Mouse (Mus musculus) heart, adult 18-20 months (tissue): Measurements from ENCODE around the gene Phldb3. TPM values are rescaled to one million over a fixed set of nuclear protein-coding genes. Genes with fewer than 3 reads are reported as not detected.

Experiments used
- DNase-seq, 2 experiments: peaks; one replicate each; pipeline ENCODE4 v3.0.0; 2021 to 2022; ENCODE audit warnings: mixed read lengths in 1 of 2
- total RNA-seq, 2 experiments: library from RNA; stranded (reverse); gene quantifications; 2 replicates each; pipeline ENCODE4 v1.2.3; 2021

The Phldb3 gene
- total RNA-seq, 2 experiments from 2014 or later: 0.10 to 0.31 TPM

DNA sequence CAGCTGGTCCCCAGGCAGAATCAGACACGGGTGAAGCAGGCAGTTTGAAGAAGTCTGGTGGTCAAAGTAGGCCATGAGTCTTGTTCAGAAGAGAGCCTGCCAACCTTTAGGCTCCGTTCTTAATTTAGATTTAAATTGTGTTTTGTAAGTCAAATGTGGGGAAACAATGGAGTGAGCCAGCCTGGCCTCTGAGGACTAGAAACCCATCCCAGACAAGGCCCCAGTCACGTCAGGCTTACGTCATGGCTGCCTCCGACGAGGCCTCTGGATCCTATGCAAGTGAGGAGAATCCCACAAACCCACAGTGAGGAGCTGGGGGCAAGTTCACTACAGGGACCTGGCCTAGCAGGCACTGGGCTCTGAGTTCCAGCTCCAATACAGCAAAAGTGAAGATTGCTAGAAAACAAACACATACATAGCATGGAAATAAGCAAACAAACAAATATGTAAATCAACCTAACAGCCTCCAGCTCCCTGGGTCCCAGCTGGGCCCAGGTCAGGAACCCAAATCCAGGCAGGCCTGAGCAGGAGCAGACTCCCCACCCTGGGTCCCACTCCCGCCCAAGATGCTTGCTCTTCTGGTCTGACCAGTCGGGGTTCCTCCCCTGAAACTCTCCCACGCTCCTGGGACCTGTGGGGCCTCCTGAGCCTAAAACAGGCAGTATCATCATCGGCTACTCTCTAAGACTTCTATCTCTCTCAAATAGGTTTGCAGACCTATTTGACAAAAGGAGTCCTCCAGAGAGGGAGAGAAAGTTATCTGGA is 19.7 kb downstream of the Phldb3 start:
- DNase-seq: no peak

DNA sequence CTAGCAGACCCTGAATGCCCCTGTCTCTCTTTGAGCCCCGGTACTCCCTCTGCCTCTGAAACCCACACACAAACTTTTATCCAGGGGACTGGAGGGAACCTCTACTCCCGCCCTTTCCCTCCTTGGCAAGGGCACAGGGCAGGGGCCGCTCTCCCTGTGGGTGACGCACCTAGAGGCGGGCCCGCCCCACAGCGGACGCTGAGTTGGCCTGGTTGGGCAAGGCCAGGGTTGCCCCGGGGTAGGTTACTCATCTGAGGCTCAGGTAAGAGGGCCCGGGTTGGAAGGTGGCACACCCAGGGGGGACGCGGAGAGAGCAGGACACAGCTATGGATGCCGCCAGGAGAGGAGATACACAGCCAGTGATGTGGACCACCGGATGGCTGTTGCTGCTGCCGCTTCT is 25.7 kb downstream of the Phldb3 start, which contains the start of gene Lypd3:
Gene Lypd3 (plus strand): TSS at position 287 of the 400 bp plus-strand sequence.
- DNase-seq: no peak

DNA sequence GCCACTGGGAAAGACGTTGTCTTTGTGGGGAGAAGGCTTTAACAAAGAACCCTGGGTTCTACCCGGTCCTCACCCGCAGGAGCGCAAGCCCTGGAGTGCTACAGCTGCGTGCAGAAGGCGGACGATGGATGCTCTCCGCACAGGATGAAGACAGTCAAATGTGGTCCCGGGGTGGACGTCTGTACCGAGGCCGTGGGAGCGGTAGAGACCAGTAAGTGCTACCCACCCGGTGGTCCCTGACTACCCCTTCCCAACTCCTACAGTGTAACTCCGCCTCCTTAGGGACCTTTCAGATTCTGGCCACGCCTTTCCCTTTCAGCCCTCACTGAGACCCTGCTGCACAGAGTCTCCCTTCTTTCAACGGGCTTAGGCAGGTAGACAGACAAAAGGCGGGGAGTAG is 26.5 kb downstream of the Phldb3 start:
- no peak for DNase-seq

DNA sequence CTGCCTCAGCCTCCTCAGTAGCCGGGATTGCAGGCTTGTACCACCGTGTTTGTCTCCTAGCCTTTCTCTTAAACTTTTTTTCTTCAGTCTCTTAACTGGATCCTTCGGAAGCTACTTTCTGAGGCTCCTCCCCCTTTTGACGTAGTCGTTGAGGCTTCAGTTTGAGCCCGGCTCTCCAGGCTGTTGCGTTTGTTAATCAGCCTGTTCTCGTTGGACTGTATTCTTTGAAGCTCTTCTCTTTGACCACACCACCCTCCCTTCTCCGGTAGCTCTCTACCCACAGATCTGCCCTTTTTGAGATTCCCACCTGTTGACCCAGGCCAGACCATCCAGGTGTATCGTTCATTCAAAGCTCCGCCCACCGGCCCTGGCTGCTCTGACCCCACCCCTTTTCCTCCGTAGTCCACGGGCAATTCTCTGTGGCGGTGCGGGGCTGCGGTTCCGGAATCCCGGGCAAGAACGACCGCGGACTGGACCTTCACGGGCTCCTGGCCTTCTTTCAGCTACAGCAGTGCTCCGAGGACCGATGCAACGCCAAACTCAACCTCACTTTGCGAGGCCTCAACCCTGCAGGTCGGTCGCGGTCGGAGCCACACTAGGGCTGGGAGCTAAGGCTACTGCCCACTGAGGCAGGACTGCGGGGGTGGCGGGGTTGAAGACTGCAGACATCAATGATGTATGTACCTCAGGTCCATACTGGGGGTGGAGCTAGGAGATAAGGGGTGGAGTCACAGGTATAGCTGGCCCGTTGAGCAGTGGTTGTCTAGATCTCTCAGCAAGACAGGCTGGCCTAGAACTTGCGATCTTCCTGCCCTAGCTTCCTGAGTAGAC is 27.7 kb downstream of the Phldb3 start:
- DNase-seq: no peak

DNA sequence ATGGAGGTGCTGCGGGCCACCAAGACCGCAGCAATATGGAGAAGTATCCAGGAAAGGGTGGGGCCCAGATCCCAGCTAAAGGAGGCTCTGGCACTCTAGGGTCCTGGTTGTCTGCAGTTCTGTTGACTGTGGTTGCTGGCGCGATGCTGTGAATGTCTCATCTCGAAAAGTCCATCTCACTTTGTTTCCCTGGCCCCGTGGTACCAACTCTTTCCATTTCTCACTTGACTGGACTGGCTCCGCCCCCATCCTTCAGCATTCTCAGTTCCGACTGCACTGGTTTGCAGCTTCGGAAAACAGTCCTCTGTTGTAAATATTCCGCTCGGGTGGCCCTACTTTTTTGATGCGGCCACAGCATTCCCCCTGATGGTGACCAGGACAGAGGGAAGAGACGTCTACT is 29.9 kb downstream of the Phldb3 start:
- no peak for DNase-seq

DNA sequence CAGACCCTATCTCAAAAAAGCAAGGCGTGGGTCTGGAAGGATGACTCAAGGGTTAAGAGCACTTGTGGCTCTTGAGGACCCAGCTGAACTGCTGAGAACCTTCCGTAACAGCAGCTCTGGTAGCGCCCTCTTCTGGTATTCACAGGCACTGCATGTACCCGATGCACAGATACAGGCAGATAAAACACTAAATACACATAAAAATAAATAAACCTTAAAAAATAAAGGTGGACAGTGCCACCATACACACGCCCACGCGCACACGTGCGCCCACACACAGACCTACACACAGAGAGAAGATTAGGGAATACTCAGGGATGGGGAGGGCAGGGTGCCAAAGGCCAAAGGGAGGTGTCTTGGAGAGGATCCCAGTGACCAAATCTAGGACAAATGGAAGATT is 31.9 kb downstream of the Phldb3 start:
- DNase-seq: peak; percentile 43 to 53

DNA sequence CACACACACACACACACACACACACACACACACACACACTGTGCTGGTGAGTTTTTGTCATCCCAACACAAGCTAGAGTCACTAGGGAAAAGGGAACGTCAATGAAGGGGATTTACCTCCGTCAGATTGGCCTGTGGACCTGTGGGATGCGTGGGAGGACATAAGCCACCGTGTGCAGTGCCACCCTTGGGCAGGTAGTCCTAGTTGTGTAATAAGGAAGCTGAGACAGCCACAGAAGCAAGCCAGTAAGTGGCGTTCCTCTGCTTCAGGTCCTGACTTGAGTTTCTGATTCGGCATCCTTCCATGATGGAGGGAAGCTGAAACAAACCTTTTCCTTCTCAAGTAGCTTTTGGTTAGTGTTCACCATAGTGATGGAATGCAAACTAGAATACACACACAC is 33.9 kb downstream of the Phldb3 start:
- no peak for DNase-seq

DNA sequence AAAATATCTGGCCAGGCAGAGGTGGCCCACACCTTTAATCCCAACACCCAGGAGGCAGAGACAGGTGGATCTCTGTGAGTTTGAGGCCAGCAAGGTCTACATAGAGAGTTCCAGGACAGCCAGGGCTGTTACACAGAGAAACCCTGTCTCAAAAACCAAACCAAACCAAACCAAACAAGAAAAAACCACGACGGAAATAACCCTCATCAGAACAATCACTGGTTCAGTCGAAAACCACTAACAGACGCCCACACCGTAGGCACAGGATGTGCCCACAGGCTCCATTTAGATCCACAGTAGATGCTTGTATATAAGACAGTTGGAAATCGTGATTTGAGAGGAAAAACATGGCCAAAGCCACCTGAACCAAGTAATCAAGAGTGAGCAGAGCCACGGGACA is 34.4 kb downstream of the Phldb3 start:
- DNase-seq: no peak

DNA sequence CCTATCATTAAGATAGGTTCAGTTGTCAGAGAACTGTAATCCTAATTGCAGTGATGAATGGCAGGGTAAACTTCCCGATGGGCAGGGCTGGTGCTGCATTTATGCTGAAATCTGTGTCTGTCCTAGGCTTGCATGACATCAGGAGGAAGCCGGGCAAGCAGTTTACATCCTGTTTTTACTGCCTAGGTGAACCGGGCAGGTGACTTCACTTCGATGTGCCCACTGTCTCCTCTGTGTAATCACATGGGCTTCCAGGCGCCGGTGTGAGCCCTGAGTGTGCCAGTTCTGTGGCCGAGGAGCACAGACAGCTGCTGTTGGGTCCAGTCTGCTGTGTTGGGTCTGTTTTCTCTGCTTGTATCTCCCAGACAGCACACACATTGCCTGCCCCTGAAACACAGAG is 35.9 kb downstream of the Phldb3 start:
- DNase-seq: no peak

DNA sequence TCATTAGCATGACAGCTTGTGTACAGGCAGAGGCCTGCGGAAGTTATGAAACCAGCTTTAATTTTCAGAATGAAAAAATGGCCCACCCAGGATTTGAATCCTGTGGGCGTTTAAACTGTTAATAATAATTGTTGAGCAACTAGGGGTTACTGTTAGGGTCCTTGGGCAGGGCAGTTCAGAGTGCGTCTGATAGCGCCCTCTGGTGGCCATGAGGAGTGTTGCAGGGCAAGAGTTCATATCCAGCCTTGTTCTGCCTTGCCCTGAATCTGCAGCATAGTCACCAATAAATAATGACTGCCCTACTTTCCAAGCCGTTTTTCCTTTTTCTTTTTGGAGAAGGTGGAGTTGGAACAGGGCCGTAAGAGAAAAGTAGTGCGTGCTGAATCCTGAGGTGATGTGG is 43.1 kb downstream of the Phldb3 start:
- DNase-seq: peak; percentile 29 to 75

DNA sequence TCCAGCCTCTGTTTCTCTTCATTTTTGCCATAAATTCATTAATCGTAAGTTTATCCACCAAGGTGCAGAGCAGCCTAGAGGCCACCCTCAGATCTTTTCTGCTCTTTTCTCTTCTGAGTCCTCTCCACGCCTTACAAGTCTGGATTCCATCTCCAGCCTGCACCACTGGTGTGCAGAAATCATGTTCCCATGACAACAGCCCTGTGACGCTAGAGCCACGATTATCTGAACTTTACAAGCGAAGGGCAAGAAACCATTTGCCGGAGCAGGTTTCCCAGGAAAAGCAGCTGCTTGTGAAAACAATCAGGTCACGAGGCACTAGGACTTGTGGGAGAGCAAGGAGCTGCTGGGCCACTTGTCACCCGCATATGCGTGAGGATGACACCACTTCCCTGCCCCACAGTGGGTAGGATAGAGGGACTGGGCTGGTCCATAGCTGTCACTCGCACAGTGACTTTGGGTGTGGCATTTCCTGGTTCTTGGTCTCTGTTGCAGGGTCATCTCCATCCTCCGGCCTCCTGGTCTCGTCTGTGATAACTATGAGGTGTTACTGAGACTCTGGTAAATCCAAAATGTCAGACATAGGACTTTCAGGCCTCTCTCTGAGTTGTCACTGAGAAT is 49.3 kb downstream of the Phldb3 start:
- no peak for DNase-seq

DNA sequence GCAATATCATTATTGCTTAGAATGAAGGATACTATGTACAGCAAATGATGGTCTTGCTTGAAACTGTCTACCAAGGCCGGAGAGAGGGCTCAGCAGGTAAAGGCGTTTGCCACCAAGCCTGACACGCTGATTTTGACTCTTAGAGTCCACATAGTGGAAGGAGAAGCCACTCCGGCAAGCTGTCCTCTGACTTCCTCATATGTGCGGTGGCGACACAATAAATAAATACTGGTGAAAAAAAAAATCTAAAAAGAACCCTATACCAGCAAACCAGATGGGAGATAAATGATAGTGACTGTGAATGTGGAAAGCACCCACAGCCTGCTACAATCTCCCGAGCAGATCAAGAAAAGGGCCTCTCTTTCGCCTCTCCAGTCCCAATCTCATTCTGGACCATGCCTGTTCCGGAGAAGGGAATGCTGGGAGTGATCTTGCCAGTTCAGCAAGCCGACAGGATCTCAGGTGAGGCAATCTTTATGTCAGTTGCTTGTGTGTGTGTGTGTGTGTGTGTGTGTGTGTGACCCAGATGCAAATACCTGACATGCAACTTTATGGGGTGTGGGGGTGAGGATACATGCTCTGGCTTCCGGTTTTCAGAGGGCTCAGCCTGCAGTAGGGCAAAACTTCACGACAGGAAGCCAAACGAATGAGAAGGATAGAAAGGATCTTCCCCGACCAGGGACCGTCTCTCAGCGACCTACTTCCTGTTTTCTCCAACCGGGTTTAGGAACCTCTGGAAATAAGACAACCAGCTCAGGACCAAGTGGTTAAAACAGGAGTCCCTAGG is 50.7 kb downstream of the Phldb3 start:
- DNase-seq: peak; percentile 8 to 31

DNA sequence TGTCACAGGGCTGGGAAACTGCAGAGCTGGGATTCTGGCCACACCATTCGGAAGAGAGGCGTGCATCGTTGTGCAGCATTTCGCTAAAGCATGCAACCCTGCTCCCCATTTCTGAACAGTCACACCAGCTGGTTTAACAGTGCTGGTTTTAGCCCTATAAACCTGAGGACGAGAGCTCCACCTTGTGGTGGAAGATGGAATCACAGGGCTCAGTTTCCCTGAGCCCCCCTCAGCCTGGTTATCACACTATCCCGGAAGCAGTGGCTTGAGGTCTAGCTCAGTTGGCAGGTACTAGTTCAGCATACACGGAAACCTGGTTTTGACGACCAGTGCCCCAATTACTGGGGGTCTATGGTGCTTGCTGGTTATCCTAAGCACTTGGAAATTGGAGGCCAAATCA is 52.0 kb downstream of the Phldb3 start:
- peak; percentile 41 to 73 for DNase-seq

DNA sequence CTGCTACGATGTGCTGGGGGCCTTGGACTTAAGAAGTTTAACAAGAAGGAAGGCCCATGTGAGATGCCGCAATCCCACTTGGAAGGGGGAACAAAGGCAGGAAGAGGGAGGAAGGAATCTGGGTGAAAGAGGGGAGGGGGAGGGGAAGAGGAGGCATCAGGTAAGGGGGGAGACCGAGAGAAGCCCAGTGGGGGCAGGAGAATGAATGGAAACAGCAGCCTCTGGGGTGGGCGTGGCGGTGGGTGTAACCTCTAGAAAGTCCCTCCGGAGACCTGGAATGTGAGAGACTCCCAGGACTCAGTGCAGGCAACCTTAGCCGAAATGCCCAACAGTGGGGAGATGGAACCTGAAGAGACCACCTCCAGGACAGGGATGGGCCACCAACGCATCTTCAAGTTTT is 53.7 kb downstream of the Phldb3 start:
- no peak for DNase-seq

DNA sequence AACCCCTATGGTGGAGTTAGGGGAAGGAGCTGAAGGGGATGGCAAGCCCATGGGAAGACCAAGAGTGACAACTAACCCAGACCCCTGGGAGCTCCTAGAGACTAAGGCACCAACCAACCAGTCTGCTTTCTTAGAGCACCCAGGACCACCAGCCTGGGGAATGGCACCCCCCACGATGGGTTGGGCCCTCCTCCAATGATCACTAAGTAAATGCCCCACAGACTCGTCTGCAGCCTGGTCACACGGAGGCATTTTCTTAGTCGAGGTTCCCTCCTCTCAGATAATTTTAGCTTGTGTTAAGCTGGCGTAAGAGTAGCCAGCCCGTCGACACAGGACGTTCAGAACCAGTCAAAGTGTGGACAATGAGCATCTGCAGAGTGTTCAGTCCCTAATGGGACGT is 54.4 kb downstream of the Phldb3 start:
- no peak for DNase-seq

DNA sequence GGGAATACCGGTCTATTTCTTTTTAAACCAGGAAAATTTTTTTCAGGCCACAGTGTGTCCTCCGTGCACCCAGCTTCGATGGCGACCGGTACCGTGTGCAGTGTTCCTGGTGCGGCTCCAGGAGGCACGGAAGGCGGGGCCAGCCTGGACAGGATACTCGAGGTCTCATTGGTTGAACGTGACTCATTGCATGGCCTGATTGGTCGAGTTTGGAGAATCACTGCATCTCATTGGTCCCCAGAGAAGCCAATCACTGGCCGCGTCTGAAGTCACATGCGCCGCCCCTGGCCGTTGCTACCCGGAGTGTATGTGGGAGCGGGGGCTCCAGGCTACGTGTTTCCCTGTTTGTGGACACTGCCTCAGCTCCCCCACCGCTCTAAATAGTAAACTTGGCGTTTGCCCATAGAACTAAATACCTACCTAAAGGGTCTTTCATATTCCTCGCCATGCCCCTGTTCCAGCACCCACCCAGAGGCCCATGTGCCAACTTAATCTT is 61.4 kb downstream of the Phldb3 start:
- no peak for DNase-seq

DNA sequence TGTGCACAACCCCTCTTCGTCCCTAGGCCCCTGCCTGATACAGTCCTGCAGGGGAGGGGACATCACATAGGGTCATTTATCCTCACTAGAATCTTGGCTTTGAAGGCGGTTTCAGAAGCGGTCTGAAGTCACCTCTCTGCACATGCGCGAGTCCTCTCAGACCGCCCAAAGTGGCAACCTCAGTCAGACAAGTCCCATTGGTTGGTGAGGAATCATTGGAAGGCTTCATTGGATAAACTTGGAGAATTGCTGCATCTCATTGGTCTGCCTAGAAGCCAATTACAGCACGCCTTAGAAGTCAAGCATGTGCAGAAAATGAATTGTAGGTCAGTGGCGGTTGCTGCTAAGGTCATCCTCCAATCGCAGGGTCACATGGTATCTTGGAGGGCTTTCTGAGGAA is 66.0 kb downstream of the Phldb3 start, which contains the start of gene Tex101:
Gene Tex101 (minus strand): TSS at position 101 of the 400 bp plus-strand sequence.
- DNase-seq: no peak

Other genes starting within 250 kb of the Phldb3 start
- 1 to 10 TPM in 1 of 2 experiments, under 1 TPM in 1; 0.69 to 2.4 TPM for gene Kcnn4, start 240.5 kb upstream of the Phldb3 start, total RNA-seq
- 1 to 10 TPM; 6.6 to 8.4 TPM for gene Smg9, start 211.1 kb upstream of the Phldb3 start, total RNA-seq
- gene Irgc1, start 158.5 kb upstream of the Phldb3 start, total RNA-seq: not detected
- gene Plaur, start 148.3 kb upstream of the Phldb3 start, total RNA-seq: 1 to 10 TPM; 2.6 to 3.4 TPM
- 10 to 100 TPM; 15.4 to 24.2 TPM for gene Cadm4, start 128.7 kb upstream of the Phldb3 start, total RNA-seq
- 10 to 100 TPM; 13.3 to 20.8 TPM for gene Zfp428, start 103.8 kb upstream of the Phldb3 start, total RNA-seq
- gene AC161166.1, start 98.3 kb upstream of the Phldb3 start, total RNA-seq: not detected
- gene Irgq, start 80.1 kb upstream of the Phldb3 start, total RNA-seq: 10 to 100 TPM; 15.3 to 18.3 TPM
- not detected for gene Pinlyp, start 64.6 kb upstream of the Phldb3 start, total RNA-seq
- gene Xrcc1, start 64.5 kb upstream of the Phldb3 start, total RNA-seq: 10 to 100 TPM; 21.7 to 23.9 TPM
- gene Ethe1, start 23.2 kb upstream of the Phldb3 start, total RNA-seq: 10 to 100 TPM; 61.2 to 71.1 TPM
- gene Zfp575, start 23.1 kb upstream of the Phldb3 start, total RNA-seq: under 1 TPM in 1 of 2 experiments, not detected in 1; 0.13 TPM
- gene Lypd3, start 25.8 kb downstream of the Phldb3 start, total RNA-seq: not detected
- not detected for gene Tex101, start 65.9 kb downstream of the Phldb3 start, total RNA-seq
- gene BC049730, start 98.5 kb downstream of the Phldb3 start, total RNA-seq: not detected
- gene Gm4763, start 116.1 kb downstream of the Phldb3 start, total RNA-seq: not detected
- gene Cd177, start 149.5 kb downstream of the Phldb3 start, total RNA-seq: 1 to 10 TPM in 1 of 2 experiments, under 1 TPM in 1; 0.17 to 1.8 TPM
- gene Ceacam10, start 166.4 kb downstream of the Phldb3 start, total RNA-seq: not detected